Mouse (Mus musculus) heart, postnatal 0 days (tissue): ENCODE results near the gene Prm3. TPM values are rescaled to one million over a fixed set of nuclear protein-coding genes. Genes with fewer than 3 reads are reported as not detected.

ENCODE experiments used
- ATAC-seq: fragments of 200-750 bp; cut with Nextera tagmentation; 2 replicates; pipeline ENCODE4 v1.8.0; 2017; ENCODE audit warnings: low read depth, moderate number of reproducible peaks, moderate library complexity; ENCODE audit not compliant: insufficient read depth
- DNase-seq: peaks from one replicate; pipeline ENCODE4 v3.0.0-alpha.2; 2016; ENCODE audit warnings: low spot score
- H3K27ac ChIP-seq: fragments of 300-500 bp; sonication (generic); 2 replicates; pipeline ENCODE4 v1.5.1; 2014; ENCODE audit warnings: low read depth, mild to moderate bottlenecking
- H3K27me3 ChIP-seq: fragments of 300-500 bp; sonication (generic); 2 replicates; pipeline ENCODE4 v1.6.1; 2014; ENCODE audit warnings: low read length, mixed read lengths; ENCODE audit not compliant: control insufficient read depth, insufficient read depth
- H3K36me3 ChIP-seq: fragments of 300-500 bp; sonication (generic); replicated peaks from 2 replicates; pipeline ENCODE4 v1.6.1; 2014; ENCODE audit warnings: low read length, mixed read lengths; ENCODE audit not compliant: control insufficient read depth, insufficient read depth
- H3K4me1 ChIP-seq: fragments of 300-500 bp; sonication (generic); 2 replicates; pipeline ENCODE4 v1.6.1; 2014; ENCODE audit warnings: antibody characterized with exemption; ENCODE audit not compliant: control insufficient read depth, insufficient read depth
- H3K4me2 ChIP-seq: fragments of 300-500 bp; sonication (generic); 2 replicates; pipeline ENCODE4 v1.6.1; 2014; ENCODE audit warnings: low read depth, mild to moderate bottlenecking, low read length, moderate library complexity
- H3K4me3 ChIP-seq: fragments of 300-500 bp; sonication (generic); 2 replicates; pipeline ENCODE4 v1.5.1; 2014; ENCODE audit warnings: low read depth, low read length
- H3K9ac ChIP-seq: fragments of 300-500 bp; sonication (generic); replicated peaks from 2 replicates; pipeline ENCODE4 v1.6.1; 2014; ENCODE audit warnings: low read depth, low read length, mixed read lengths
- H3K9me3 ChIP-seq: fragments of 300-500 bp; sonication (generic); replicated peaks from 2 replicates; pipeline ENCODE4 v1.6.1; 2016; ENCODE audit warnings: low read length; ENCODE audit not compliant: control insufficient read depth
- CTCF ChIP-seq: IDR thresholded peaks from 2 replicates; pipeline ENCODE4 v1.5.1; 2016; ENCODE audit warnings: antibody characterized with exemption, control low read depth, low read depth
- EP300 ChIP-seq: IDR thresholded peaks from 2 replicates; pipeline ENCODE4 v1.6.1; 2016; ENCODE audit warnings: antibody characterized with exemption, low read depth
- WGBS: fragments of 180-500 bp; shearing (Covaris S2); extraction: QIAGEN DNeasy Blood & Tissue Kit; methylation state at CpG from one replicate; pipeline ENCODE4 v1.1.7; 2014; 5-methylcytosine and 5-hydroxymethylcytosine counted together
- polyA plus RNA-seq: library from polyadenylated mRNA; unstranded; fragments of >200 nt; fragmentation: Nextera tagmentation; extraction: Ambion mirVana; gene quantifications from 2 replicates; pipeline ENCODE4 v1.2.1, GENCODE M21; 2015
- total RNA-seq: library from RNA; depleted of rRNA; stranded (reverse); fragments of >200 nt; gene quantifications from 2 replicates; pipeline ENCODE4 v1.2.3, GENCODE M21; 2014; ENCODE audit warnings: low replicate concordance

Prm3 gene
- total and polyA plus RNA-seq, 2 experiments from 2014 or later: not detected

DNA sequence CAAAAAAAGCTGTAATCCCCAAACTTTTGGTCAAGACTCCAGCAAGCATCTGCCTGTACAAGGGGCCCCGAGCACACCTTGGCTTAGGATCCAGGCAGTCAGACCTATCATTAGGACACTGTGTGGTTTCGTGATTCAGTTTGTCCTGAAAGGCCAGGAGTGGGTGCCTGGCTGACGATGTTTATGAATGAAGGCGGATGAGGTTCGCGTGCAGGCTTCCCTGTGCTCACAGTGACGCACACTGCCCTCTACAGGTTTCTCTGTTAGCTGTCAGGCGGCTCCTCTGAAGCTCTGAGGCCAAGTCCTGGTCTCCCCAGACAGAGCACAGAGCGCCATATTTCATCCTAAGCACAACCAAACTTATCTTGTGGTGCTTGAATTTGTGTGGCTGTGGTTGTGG lies 4.4 kb downstream of the Prm3 start:
- Histone ChIP-seq H3K4me3 (peak overlapping the region; percentile 79), H3K4me1 (peaks cover 28% of the 10 kb centered on the region), H3K4me2 (peak overlapping the region; percentile 93), H3K27me3 (no peaks in the 10 kb centered on the region), H3K9ac (peak overlapping the region; percentile 73), H3K27ac (peak overlapping the region; percentile 94), H3K9me3 (no peaks in the 10 kb centered on the region), H3K36me3 (no peaks in the 10 kb centered on the region)
- WGBS: 1% methylated on average over 9 of the region's 9 CpGs
- no peak for TF ChIP-seq EP300
- peak; percentile 84 for TF ChIP-seq CTCF
- ATAC-seq (peak; percentile 46), DNase-seq (peak; percentile 92)

DNA sequence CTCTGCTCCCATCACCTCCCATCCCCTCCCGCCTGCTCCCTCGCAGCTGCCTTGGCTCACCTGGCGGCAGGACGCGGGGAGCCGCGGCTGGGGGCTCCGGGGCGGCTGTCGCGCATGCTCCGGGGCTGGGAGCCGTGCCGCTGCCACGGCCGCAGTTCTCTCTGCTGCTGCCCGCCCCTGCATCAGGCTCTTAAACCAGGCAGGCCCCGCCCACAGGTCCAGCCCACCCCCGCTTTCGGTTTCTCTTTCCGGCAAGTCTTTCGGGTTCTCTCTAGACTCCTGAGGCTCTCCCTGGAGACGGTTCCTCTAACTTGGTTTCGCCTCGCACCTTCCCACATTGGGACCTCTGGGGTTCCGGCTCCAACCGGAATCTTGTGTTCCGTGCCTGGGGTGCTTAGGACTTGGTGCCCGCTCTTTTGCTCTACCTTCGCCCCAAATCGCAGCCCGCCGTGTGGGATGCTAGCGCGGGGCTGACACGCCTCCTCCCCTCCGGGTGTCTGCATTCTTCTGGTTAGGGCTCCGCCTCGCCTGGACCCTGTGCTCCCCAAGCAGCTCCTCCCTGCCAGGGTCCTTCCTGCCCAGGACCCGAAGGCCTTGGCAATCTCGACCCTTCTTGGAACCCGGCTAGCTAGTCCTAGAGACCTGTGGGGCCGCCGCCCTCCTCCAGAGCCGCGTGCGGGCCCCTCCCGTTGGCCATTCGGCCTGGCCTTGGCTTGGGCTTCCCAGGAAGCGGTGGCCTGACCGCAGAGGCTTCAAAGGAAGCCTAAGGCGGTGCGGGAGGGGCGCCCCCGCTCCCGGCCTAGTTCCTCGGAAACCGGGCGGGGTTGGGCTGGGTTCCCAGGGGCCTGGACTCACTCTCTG lies 5.1 kb downstream of the Prm3 start, which contains the start of gene Socs1:
TSS of gene Socs1 (minus strand) at position 166 of the 861 bp plus-strand sequence.
- peak; percentile 78 for ATAC-seq
- peaks cover 28% of the 10 kb centered on the region for H3K4me1 ChIP-seq
- peak within 1 kb of the TSS; percentile 79 for H3K4me3 ChIP-seq
- peak within 1 kb of the TSS; percentile 94 for H3K27ac ChIP-seq
- H3K4me2 ChIP-seq: peak within 1 kb of the TSS; percentile 93
- H3K9me3 ChIP-seq: no peaks in the 10 kb centered on the region
- no peaks in the 10 kb centered on the region for H3K27me3 ChIP-seq
- TF ChIP-seq EP300 (no peak; the same call in none of the 2 replicates), CTCF (no peak)
- peak within 1 kb of the TSS; percentile 73 for H3K9ac ChIP-seq
- no peaks in the 10 kb centered on the region for H3K36me3 ChIP-seq
- peak; percentile 93 for DNase-seq
- under 1% methylated on average over 59 of the region's 59 CpGs for WGBS

DNA sequence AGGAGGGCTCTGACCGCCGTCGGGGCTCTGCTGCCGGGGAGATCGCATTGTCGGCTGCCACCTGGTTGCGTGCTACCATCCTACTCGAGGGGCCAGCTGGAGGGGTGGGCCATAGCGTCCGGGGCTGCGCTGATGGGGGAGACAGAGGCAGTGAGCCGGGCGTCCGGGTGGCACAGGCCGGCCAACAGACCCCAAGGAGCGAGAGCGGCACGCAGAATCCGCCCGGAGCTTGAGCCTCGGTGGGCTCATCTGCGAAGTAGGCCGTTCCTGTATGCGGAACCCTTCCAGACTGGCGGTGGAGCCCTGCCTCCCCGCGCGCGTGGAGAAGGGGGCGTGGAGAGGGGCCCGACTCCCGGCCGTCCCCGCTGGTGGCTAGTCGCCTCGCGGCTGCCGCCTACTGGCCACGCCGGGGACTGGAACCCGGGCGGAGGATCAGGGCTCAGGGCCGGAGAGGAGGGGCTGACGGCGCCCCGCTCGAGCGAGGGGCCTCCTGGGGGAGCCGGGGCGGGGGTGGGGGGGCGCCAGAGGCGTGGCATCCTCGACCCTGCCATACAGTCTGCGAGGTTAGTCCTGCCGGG lies 5.8 kb downstream of the Prm3 start:
- H3K9ac ChIP-seq: peak overlapping the region; percentile 73
- DNase-seq (peak; percentile 79), ATAC-seq (peak; percentile 77)
- peak overlapping the region; percentile 79 for H3K4me3 ChIP-seq
- TF ChIP-seq EP300 (no peak; the same call in 1 of the 2 replicates), CTCF (peak; percentile 89)
- H3K4me1 ChIP-seq: peaks cover 28% of the 10 kb centered on the region
- H3K9me3 ChIP-seq: no peaks in the 10 kb centered on the region
- peak overlapping the region; percentile 93 for H3K4me2 ChIP-seq
- under 1% methylated on average over 25 of the region's 55 CpGs for WGBS
- H3K27me3 ChIP-seq: no peaks in the 10 kb centered on the region
- no peaks in the 10 kb centered on the region for H3K36me3 ChIP-seq
- H3K27ac ChIP-seq: peak overlapping the region; percentile 94

DNA sequence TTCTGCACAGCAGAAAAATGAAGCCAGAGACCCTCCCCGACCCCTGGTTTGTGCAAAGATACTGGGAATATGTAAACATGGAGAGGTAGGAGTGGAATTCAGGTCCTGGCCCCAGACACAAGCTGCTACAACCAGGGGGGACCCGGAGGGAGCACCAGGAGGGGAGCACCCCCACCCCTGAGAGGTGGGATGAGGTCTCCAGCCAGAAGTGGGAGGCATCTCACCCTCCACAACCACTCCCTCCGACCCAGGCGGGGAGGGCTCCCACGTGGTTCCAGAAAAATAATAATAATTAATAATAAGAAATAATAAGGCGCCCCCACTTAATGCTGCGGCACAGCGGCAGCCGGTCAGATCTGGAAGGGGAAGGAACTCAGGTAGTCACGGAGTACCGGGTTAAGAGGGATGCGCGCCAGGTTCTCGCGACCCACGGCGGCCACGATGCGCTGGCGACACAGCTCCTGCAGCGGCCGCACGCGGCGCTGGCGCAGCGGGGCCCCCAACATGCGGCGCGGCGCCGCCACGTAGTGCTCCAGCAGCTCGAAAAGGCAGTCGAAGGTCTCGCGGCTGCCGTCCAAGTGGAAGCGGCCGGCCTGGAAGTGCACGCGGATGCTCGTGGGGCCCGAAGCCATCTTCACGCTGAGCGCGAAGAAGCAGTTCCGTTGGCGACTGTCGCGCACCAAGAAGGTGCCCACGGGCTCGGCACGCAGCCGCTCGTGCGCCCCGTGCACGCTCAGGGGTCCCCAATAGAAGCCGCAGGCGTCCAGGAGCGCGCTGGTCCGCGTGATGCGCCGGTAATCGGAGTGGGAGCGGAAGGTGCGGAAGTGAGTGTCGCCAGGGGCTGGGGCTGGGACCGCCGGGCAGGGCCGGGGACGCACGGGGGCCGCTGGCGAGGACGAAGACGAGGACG lies 6.6 kb downstream of the Prm3 start:
- Histone ChIP-seq H3K4me1 (peaks cover 28% of the 10 kb centered on the region), H3K4me3 (peak overlapping the region; percentile 79), H3K27me3 (no peaks in the 10 kb centered on the region), H3K27ac (peak overlapping the region; percentile 94; the same call in 1 of the 2 replicates), H3K4me2 (peak overlapping the region; percentile 93), H3K9ac (peak overlapping the region; percentile 27), H3K36me3 (no peaks in the 10 kb centered on the region), H3K9me3 (no peaks in the 10 kb centered on the region)
- peak; percentile 37 for DNase-seq
- TF ChIP-seq CTCF: no peak
- 2% methylated on average over 81 of the region's 81 CpGs for WGBS
- no peak for ATAC-seq

DNA sequence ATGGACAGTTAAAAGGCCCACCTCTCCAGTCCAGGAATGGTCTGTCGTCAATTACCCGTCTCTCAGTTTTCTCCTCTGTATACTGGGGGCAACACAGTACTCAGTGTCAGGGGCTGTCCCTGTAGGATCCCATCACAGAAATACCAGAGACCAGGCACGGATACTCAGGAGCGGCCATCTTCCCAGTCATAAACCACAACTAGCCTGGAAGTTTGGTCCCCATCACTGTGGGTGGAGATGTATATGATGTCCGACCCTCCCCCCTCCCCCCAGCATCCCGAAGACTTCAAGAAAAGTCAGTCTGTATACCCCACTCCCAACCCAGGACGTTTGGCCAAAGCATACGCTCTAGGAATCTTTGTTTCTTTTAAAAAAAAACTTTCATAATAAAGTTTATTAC lies 7.3 kb downstream of the Prm3 start:
- H3K27ac ChIP-seq: no peak overlapping the region
- DNase-seq: no peak
- WGBS: 71% methylated on average over 8 of the region's 8 CpGs

More for the DNA sequence above, 7.3 kb downstream of the Prm3 start:
- Histone ChIP-seq H3K36me3 (no peaks in the 10 kb centered on the region), H3K9ac (no peak overlapping the region), H3K4me2 (peak overlapping the region; percentile 93; the same call in 1 of the 2 replicates), H3K27me3 (no peaks in the 10 kb centered on the region), H3K4me1 (peaks cover 28% of the 10 kb centered on the region), H3K4me3 (peak overlapping the region; percentile 79; the same call in 1 of the 2 replicates), H3K9me3 (no peaks in the 10 kb centered on the region)
- no peak for ATAC-seq
- TF ChIP-seq EP300: no peak
- no peak for TF ChIP-seq CTCF
